ENCODE assay signal across 9 mouse cellular contexts in genomic region chr14:115040091-115040571, GRCm38 (mm10). TPM values are rescaled to one million over a fixed set of nuclear protein-coding genes. Genes with fewer than 3 reads are reported as not detected.
A peak's percentile ranks its signal among the peaks of the same experiment; 100 is the strongest.
DNase-seq lines count a peak whose midpoint lies in the region; ATAC-seq and TF ChIP-seq lines count a peak whose summit lies in the region.
"Had no signal": no experiment of that assay in that cellular context is flagged by ENCODE, and none has a peak within 500 bp of the region (broad histone marks: within the 10 kb centered on the region; RNA-seq: fewer than 3 reads in every experiment).

No protein-coding gene starts in this region.

- peaks cover 46% of the 10 kb centered on the region for H3K79me2 ChIP-seq in MEL (ENCODE audit: control insufficient read depth, insufficient read depth, low read length, poor library complexity)

- peaks cover 5% of the 10 kb centered on the region; the same call in 1 of the 2 replicates for H3K27me3 ChIP-seq in kidney, postnatal 0 days (ENCODE audit: insufficient read depth, low read length)
- peaks cover 15 to 35% of the 10 kb centered on the region in 2 experiments for H3K27me3 ChIP-seq in MEL (ENCODE audit: control insufficient read depth in 1 of 2, insufficient read depth in 2 of 2, low read length in 2 of 2)
- 0 out of 2 replicates have a peak, but pooled peaks cover 7% of the 10 kb centered on the region for H3K27me3 ChIP-seq in embryonic facial prominence, embryonic 10.5 days (replicated peaks; ENCODE audit: low read depth, poor library complexity, severe bottlenecking)
- H3K27me3 ChIP-seq in hindbrain, postnatal 0 days (ENCODE audit: insufficient read depth, low read length) = peaks cover 4% of the 10 kb centered on the region; the same call in 1 of the 2 replicates

- peaks cover 17% of the 10 kb centered on the region for H3K36me3 ChIP-seq in kidney, postnatal 0 days (ENCODE audit: insufficient read depth, low read length)
- H3K36me3 ChIP-seq in MEL (ENCODE audit: control insufficient read depth in 1 of 2, insufficient read depth in 2 of 2, low read length in 2 of 2) = peaks cover 26 to 38% of the 10 kb centered on the region in 2 experiments
- H3K36me3 ChIP-seq in embryonic facial prominence, embryonic 10.5 days (replicated peaks) = peaks cover 25% of the 10 kb centered on the region
- H3K36me3 ChIP-seq in hindbrain, postnatal 0 days (ENCODE audit: insufficient read depth, low read length) = peaks cover 5% of the 10 kb centered on the region; the same call in 1 of the 2 replicates

- H3K9ac ChIP-seq in kidney, postnatal 0 days (ENCODE audit: low read depth, low read length) = peak overlapping the region; percentile 92
- H3K9ac ChIP-seq in MEL (ENCODE audit: control insufficient read depth, low read depth, low read length, poor library complexity, severe bottlenecking) = peak overlapping the region; percentile 67
- H3K9ac ChIP-seq in hindbrain, postnatal 0 days (replicated peaks; ENCODE audit: low read length) = peak overlapping the region; percentile 94

- no peak for TF ChIP-seq RAD21 in MEL (IDR thresholded peaks at IDR 0.05; ENCODE audit: low read depth, low read length)

- H3K4me1 ChIP-seq in kidney, postnatal 0 days (replicated peaks; ENCODE audit: insufficient read depth, low read length) = peaks cover 9% of the 10 kb centered on the region; the same call in 1 of the 2 replicates
- H3K4me1 ChIP-seq in MEL (ENCODE audit: control insufficient read depth in 1 of 2, insufficient read depth in 2 of 2, low read length in 2 of 2) = peaks cover 26 to 29% of the 10 kb centered on the region in 2 experiments
- H3K4me1 ChIP-seq in embryonic facial prominence, embryonic 10.5 days = peaks cover 38% of the 10 kb centered on the region
- 0 out of 2 replicates have a peak, but pooled peaks cover 2% of the 10 kb centered on the region for H3K4me1 ChIP-seq in hindbrain, postnatal 0 days (ENCODE audit: insufficient read depth, low read length)

- no peak for TF ChIP-seq CTCF in kidney, postnatal 0 days (IDR thresholded peaks at IDR 0.05; ENCODE audit: low read depth)
- TF ChIP-seq CTCF in MEL (IDR thresholded peaks at IDR 0.05 in 2 of 3, conservative IDR thresholded peaks at IDR 0.05 in 1 of 3; ENCODE audit: control insufficient read depth in 1 of 3, insufficient read depth in 1 of 3, low read depth in 2 of 3, low read length in 3 of 3, poor library complexity in 1 of 3, severe bottlenecking in 1 of 3) = no peak
- TF ChIP-seq CTCF in hindbrain, postnatal 0 days (IDR thresholded peaks at IDR 0.05; ENCODE audit: low read depth) = no peak

- 1% methylated on average over 30 of the region's 30 CpGs for WGBS in kidney, postnatal 0 days
- WGBS in embryonic facial prominence, embryonic 10.5 days = 3% methylated on average over 30 of the region's 30 CpGs
- WGBS in hindbrain, postnatal 0 days = 2% methylated on average over 30 of the region's 30 CpGs

- H3K4me2 ChIP-seq in kidney, postnatal 0 days (ENCODE audit: low read length) = peak overlapping the region; percentile 91
- peak overlapping the region; percentile 88 for H3K4me2 ChIP-seq in hindbrain, postnatal 0 days (ENCODE audit: low read depth, low read length)

- ATAC-seq in kidney, postnatal 0 days (replicated peaks; ENCODE audit: low FRiP score, low read depth) = peak; percentile 12
- ATAC-seq in hindbrain, postnatal 0 days = no peak
- ATAC-seq in megakaryocyte progenitor cell, adult 5-6 weeks (replicated peaks; ENCODE audit: poor library complexity) = peak; percentile 30

- TF ChIP-seq EP300 in MEL (IDR thresholded peaks at IDR 0.05; ENCODE audit: low read depth in 1 of 2, low read length in 2 of 2) = no peak

- TF ChIP-seq POLR2A in MEL (IDR thresholded peaks at IDR 0.05; ENCODE audit: control insufficient read depth in 1 of 2, insufficient read depth in 1 of 2, low read depth in 1 of 2, low read length in 2 of 2, poor library complexity in 1 of 2) = no peak

- H3K27ac ChIP-seq in kidney, postnatal 0 days = no peak overlapping the region
- peak overlapping the region; percentile 79 for H3K27ac ChIP-seq in MEL (ENCODE audit: control insufficient read depth, low read depth, low read length)
- peak overlapping the region; percentile 100 for H3K27ac ChIP-seq in embryonic facial prominence, embryonic 10.5 days (replicated peaks)
- peak overlapping the region; percentile 92; the same call in 1 of the 2 replicates for H3K27ac ChIP-seq in hindbrain, postnatal 0 days

- H3K4me3 ChIP-seq in kidney, postnatal 0 days (replicated peaks; ENCODE audit: low read depth, low read length) = peak overlapping the region; percentile 94
- peak overlapping the region; percentile 40 to 55 for H3K4me3 ChIP-seq in MEL (ENCODE audit: control insufficient read depth in 1 of 2, insufficient read depth in 1 of 2, low read depth in 2 of 2, low read length in 2 of 2)
- peak overlapping the region; percentile 92 for H3K4me3 ChIP-seq in embryonic facial prominence, embryonic 10.5 days
- peak overlapping the region; percentile 83 for H3K4me3 ChIP-seq in hindbrain, postnatal 0 days (ENCODE audit: low read length)

- DNase-seq in kidney, postnatal 0 days (ENCODE audit: low spot score) = peak; percentile 55
- DNase-seq in kidney, adult 11 months = no peak
- DNase-seq in MEL (ENCODE audit: low read depth, low spot score) = peak; percentile 99
- DNase-seq in embryonic facial prominence, embryonic 10.5 days (ENCODE audit: low spot score) = peak; percentile 78
- DNase-seq in hindbrain, postnatal 0 days (ENCODE audit: low spot score) = no peak
- DNase-seq in retina, postnatal 1 day = no peak
- no peak for DNase-seq in right cerebral cortex, postnatal 14 days

- no peaks in the 10 kb centered on the region for H3K9me3 ChIP-seq in kidney, postnatal 0 days (replicated peaks; ENCODE audit: low read length)
- no peaks in the 10 kb centered on the region for H3K9me3 ChIP-seq in MEL (replicated peaks; ENCODE audit: insufficient read depth, low read length)
- no peaks in the 10 kb centered on the region for H3K9me3 ChIP-seq in embryonic facial prominence, embryonic 10.5 days
- H3K9me3 ChIP-seq in hindbrain, postnatal 0 days (ENCODE audit: low read length) = no peaks in the 10 kb centered on the region

TF ChIP-seq in MEL, 35 proteins besides CTCF, POLR2A, EP300 and RAD21:
- no peak for TF ChIP-seq JUND (IDR thresholded peaks at IDR 0.05; ENCODE audit: low read depth, low read length)
- no peak for TF ChIP-seq ZKSCAN1 (IDR thresholded peaks at IDR 0.05; ENCODE audit: low read depth, low read length)
- TF ChIP-seq UBTF (IDR thresholded peaks at IDR 0.05; ENCODE audit: borderline replicate concordance, insufficient read depth, low read depth, low read length) = no peak
- no peak for TF ChIP-seq MAX (IDR thresholded peaks at IDR 0.05; ENCODE audit: low read length)
- TF ChIP-seq CHD1 (IDR thresholded peaks at IDR 0.05; ENCODE audit: low read depth, low read length) = no peak
- TF ChIP-seq MAFK (IDR thresholded peaks at IDR 0.05; ENCODE audit: borderline replicate concordance, low read depth, low read length) = no peak
- TF ChIP-seq HCFC1 (IDR thresholded peaks at IDR 0.05; ENCODE audit: low read depth, low read length) = no peak
- TF ChIP-seq NELFE (IDR thresholded peaks at IDR 0.05; ENCODE audit: low read depth, low read length) = no peak
- no peak for TF ChIP-seq POLR2AphosphoS2 (IDR thresholded peaks at IDR 0.05; ENCODE audit: low read length)
- TF ChIP-seq E2F4 (IDR thresholded peaks at IDR 0.05; ENCODE audit: borderline replicate concordance, low read depth, low read length) = no peak
- no peak for TF ChIP-seq GATA1 (IDR thresholded peaks at IDR 0.05; ENCODE audit: low read depth, low read length)
- TF ChIP-seq ZC3H11A (IDR thresholded peaks at IDR 0.05; ENCODE audit: low read depth, low read length) = no peak
- no peak for TF ChIP-seq RCOR1 (IDR thresholded peaks at IDR 0.05; ENCODE audit: low read depth, low read length)
- no peak for TF ChIP-seq MAZ (IDR thresholded peaks at IDR 0.05; ENCODE audit: low read depth, low read length)
- no peak for TF ChIP-seq MYC (IDR thresholded peaks at IDR 0.05; ENCODE audit: low read depth, low read length)
- TF ChIP-seq TAL1 (IDR thresholded peaks at IDR 0.05; ENCODE audit: low read length) = no peak

RNA-seq across cellular contexts. Expression of gene Gpc5, which starts 51.9 kb away (rescaled TPM):
- 18.5 and 19.8 TPM in 2 replicates for polyA plus RNA-seq in kidney, postnatal 0 days (2015; fragmentation: Nextera tagmentation; extraction: Ambion mirVana)
- not detected in 2 replicates for total RNA-seq in MEL (2012; rRNA removed)
- polyA plus RNA-seq in MEL (2012; ENCODE audit: insufficient read depth in 1 of 2, insufficient read length in 2 of 2, low read depth in 1 of 2, low replicate concordance in 2 of 2, missing spikeins in 1 of 2) = not detected
- 1.5 and 1.6 TPM in 2 replicates for polyA plus RNA-seq in embryonic facial prominence, embryonic 10.5 days (2016; fragmentation: Nextera tagmentation; extraction: Ambion mirVana)
- total RNA-seq in hindbrain, postnatal 0 days (2014; rRNA removed) = 22.9 and 25.6 TPM in 2 replicates
- polyA plus RNA-seq in hindbrain, postnatal 0 days (2015; fragmentation: Nextera tagmentation; extraction: Ambion mirVana) = 17.4 and 17.9 TPM in 2 replicates
- total RNA-seq in megakaryocyte progenitor cell, adult 5-6 weeks (2015) = not detected in 2 replicates
- total RNA-seq in megakaryocyte progenitor cell, adult 5-6 weeks (2017) = not detected in 2 replicates
- total RNA-seq: heart, postnatal 10 days had no signal

Comparison
In these comparisons a context has a peak if more than half of its experiments do, and no peak if none do; other contexts are left out.
1. DNase-seq: peak in kidney, postnatal 0 days (single experiment), MEL (single experiment) and embryonic facial prominence, embryonic 10.5 days (single experiment); none in kidney, adult 11 months (single experiment), hindbrain, postnatal 0 days (single experiment), retina, postnatal 1 day (single experiment) and right cerebral cortex, postnatal 14 days (single experiment).
2. Peak in every context shown above with its lines, with median percentiles within 50 percentile points of each other: H3K4me3 ChIP-seq and H3K9ac ChIP-seq.